Mouse (Mus musculus) CH12.LX (cell line): Measurements from ENCODE around the gene Uvrag. TPM values are rescaled to one million over a fixed set of nuclear protein-coding genes. Genes with fewer than 3 reads are reported as not detected.

Source experiments
- DNase-seq: peaks from one replicate; pipeline ENCODE4 v3.0.0-alpha.2; 2013; ENCODE audit errors: extremely low read depth
- H3K27ac ChIP-seq: 2 replicates; pipeline ENCODE4 v1.5.1; 2012; ENCODE audit warnings: low read depth, mild to moderate bottlenecking, control low read depth, moderate library complexity; ENCODE audit not compliant: insufficient read depth
- H3K27me3 ChIP-seq: replicated peaks from 2 replicates; pipeline ENCODE3; 2012; ENCODE audit warnings: inconsistent platforms
- H3K36me3 ChIP-seq, 2 experiments: replicated peaks in 1 of 2; 2 replicates each; pipeline versions ENCODE3 to v1.6.1; 2012; ENCODE audit warnings: inconsistent platforms in 1 of 2, low read length in 1 of 2, mild to moderate bottlenecking in 1 of 2, mixed read lengths in 1 of 2, moderate library complexity in 1 of 2; ENCODE audit not compliant: control insufficient read depth in 1 of 2, insufficient read depth in 1 of 2
- H3K4me1 ChIP-seq, 2 experiments: 2 replicates each; pipeline ENCODE4 v1.6.1; 2012; ENCODE audit warnings: inconsistent platforms in 1 of 2, moderate library complexity in 1 of 2; ENCODE audit not compliant: insufficient read depth in 2 of 2, control insufficient read depth in 1 of 2
- H3K4me2 ChIP-seq: 2 replicates; pipeline ENCODE4 v1.6.1; 2012; ENCODE audit warnings: low read depth, mild to moderate bottlenecking, control low read depth; ENCODE audit not compliant: poor library complexity, insufficient read depth, severe bottlenecking
- H3K4me3 ChIP-seq, 3 experiments: fragments of 150-350 bp in 1 of 3; sonication (generic) in 1 of 3; replicated peaks in 1 of 3; 2 replicates each; pipeline versions ENCODE3 to v1.5.1; 2011 to 2012; ENCODE audit warnings: low read depth in 2 of 3, low read length in 2 of 3, mild to moderate bottlenecking in 2 of 3, moderate library complexity in 2 of 3, control low read depth in 1 of 3, improper control_type of control experiment in 1 of 3, inconsistent platforms in 1 of 3, mixed read lengths in 1 of 3; ENCODE audit not compliant: poor library complexity in 1 of 3
- H3K79me2 ChIP-seq: replicated peaks from 2 replicates; pipeline ENCODE4 v1.6.1; 2012; ENCODE audit warnings: mild to moderate bottlenecking, moderate library complexity; ENCODE audit not compliant: control insufficient read depth, poor library complexity, insufficient read depth, severe bottlenecking; ENCODE audit errors: extremely low read depth
- H3K9ac ChIP-seq: 2 replicates; pipeline ENCODE4 v1.6.1; 2012; ENCODE audit warnings: low read depth, mild to moderate bottlenecking, control low read depth, moderate library complexity; ENCODE audit not compliant: insufficient read depth
- H3K9me3 ChIP-seq: replicated peaks from 2 replicates; pipeline ENCODE3; 2012; ENCODE audit warnings: low read length, inconsistent platforms, mixed read lengths
- CHD1 ChIP-seq: IDR thresholded peaks from 2 replicates; pipeline ENCODE4 v1.6.1; 2012; ENCODE audit warnings: low read depth, low read length, improper control_type of control experiment, inconsistent platforms
- CTCF ChIP-seq, 2 experiments: IDR thresholded peaks in 1 of 2; conservative IDR thresholded peaks in 1 of 2; 2 replicates each; pipeline ENCODE4 v1.5.1; 2011 to 2012; ENCODE audit warnings: low read depth in 2 of 2, low read length in 2 of 2, improper control_type of control experiment in 1 of 2, inconsistent platforms in 1 of 2, mild to moderate bottlenecking in 1 of 2, moderate library complexity in 1 of 2
- E2F4 ChIP-seq: IDR thresholded peaks from 2 replicates; pipeline ENCODE4 v1.6.1; 2011; ENCODE audit warnings: low read depth, low read length, improper control_type of control experiment; ENCODE audit not compliant: insufficient replicate concordance
- EP300 ChIP-seq: IDR thresholded peaks from 2 replicates; pipeline ENCODE4 v1.6.1; 2011; ENCODE audit warnings: low read length, improper control_type of control experiment
- GABPA ChIP-seq: IDR thresholded peaks from 2 replicates; pipeline ENCODE4 v1.6.1; 2012; ENCODE audit warnings: low read depth, low read length, improper control_type of control experiment, inconsistent platforms; ENCODE audit not compliant: insufficient replicate concordance
- HCFC1 ChIP-seq: IDR thresholded peaks from 2 replicates; pipeline ENCODE4 v1.6.1; 2012; ENCODE audit warnings: low read depth, mild to moderate bottlenecking, inconsistent platforms, low read length, improper control_type of control experiment
- IRF4 ChIP-seq: IDR thresholded peaks from 2 replicates; pipeline ENCODE4 v1.6.1; 2014; ENCODE audit warnings: low read depth, mild to moderate bottlenecking, inconsistent platforms, low read length, improper control_type of control experiment
- KAT2A ChIP-seq: IDR thresholded peaks from 2 replicates; pipeline ENCODE4 v1.6.1; 2012; ENCODE audit warnings: low read length, improper control_type of control experiment, inconsistent platforms; ENCODE audit not compliant: insufficient replicate concordance
- MAX ChIP-seq: IDR thresholded peaks from 2 replicates; pipeline ENCODE4 v1.6.1; 2011; ENCODE audit warnings: low read length, improper control_type of control experiment
- MAZ ChIP-seq: IDR thresholded peaks from 2 replicates; pipeline ENCODE4 v1.6.1; 2012; ENCODE audit warnings: low read depth, mild to moderate bottlenecking, inconsistent platforms, low read length, improper control_type of control experiment, moderate library complexity
- MYC ChIP-seq: IDR thresholded peaks from 2 replicates; pipeline ENCODE4 v1.6.1; 2011; ENCODE audit warnings: low read depth, mild to moderate bottlenecking, improper control_type of control experiment, low read length
- NELFE ChIP-seq: IDR thresholded peaks from 2 replicates; pipeline ENCODE4 v1.6.1; 2011; ENCODE audit warnings: low read depth, low read length, improper control_type of control experiment
- NRF1 ChIP-seq: IDR thresholded peaks from 2 replicates; pipeline ENCODE4 v1.6.1; 2014; ENCODE audit warnings: low read depth, mild to moderate bottlenecking, inconsistent platforms, low read length, improper control_type of control experiment, moderate library complexity
- PAX5 ChIP-seq: IDR thresholded peaks from 2 replicates; pipeline ENCODE4 v1.6.1; 2012; ENCODE audit warnings: low read length, inconsistent platforms, mixed read lengths
- POLR2A ChIP-seq: IDR thresholded peaks from 2 replicates; pipeline ENCODE4 v1.6.1; 2011; ENCODE audit warnings: low read depth, mild to moderate bottlenecking, improper control_type of control experiment, low read length
- POLR2AphosphoS2 ChIP-seq: IDR thresholded peaks from 2 replicates; pipeline ENCODE4 v1.6.1; 2011; ENCODE audit warnings: low read depth, low read length, improper control_type of control experiment
- RAD21 ChIP-seq: IDR thresholded peaks from 2 replicates; pipeline ENCODE4 v1.6.1; 2011; ENCODE audit warnings: low read depth, mild to moderate bottlenecking, low read length, improper control_type of control experiment, moderate library complexity
- SIN3A ChIP-seq: IDR thresholded peaks from 2 replicates; pipeline ENCODE4 v1.6.1; 2012; ENCODE audit warnings: low read length, improper control_type of control experiment, inconsistent platforms
- SMC3 ChIP-seq: IDR thresholded peaks from 2 replicates; pipeline ENCODE4 v1.6.1; 2011; ENCODE audit warnings: low read depth, low read length, improper control_type of control experiment
- TCF12 ChIP-seq: IDR thresholded peaks from 2 replicates; pipeline ENCODE4 v1.6.1; 2014; ENCODE audit warnings: low read depth, mild to moderate bottlenecking, inconsistent platforms, low read length, improper control_type of control experiment
- UBTF ChIP-seq: IDR thresholded peaks from 2 replicates; pipeline ENCODE4 v1.6.1; 2012; ENCODE audit warnings: low read depth, mild to moderate bottlenecking, inconsistent platforms, low read length, improper control_type of control experiment, moderate library complexity
- USF1 ChIP-seq: IDR thresholded peaks from 2 replicates; pipeline ENCODE4 v1.6.1; 2014; ENCODE audit warnings: low read depth, mild to moderate bottlenecking, inconsistent platforms, low read length, improper control_type of control experiment
- USF2 ChIP-seq: conservative IDR thresholded peaks from 2 replicates; pipeline ENCODE4 v1.6.1; 2011; ENCODE audit warnings: low read depth, low read length, improper control_type of control experiment
- ZC3H11A ChIP-seq: IDR thresholded peaks from 2 replicates; pipeline ENCODE4 v1.6.1; 2012; ENCODE audit warnings: low read depth, mild to moderate bottlenecking, inconsistent platforms, low read length, improper control_type of control experiment
- ZKSCAN1 ChIP-seq: IDR thresholded peaks from 2 replicates; pipeline ENCODE4 v1.6.1; 2012; ENCODE audit warnings: low read depth, inconsistent platforms, low read length, improper control_type of control experiment, borderline replicate concordance
- ZMIZ1 ChIP-seq: IDR thresholded peaks from 2 replicates; pipeline ENCODE4 v1.6.1; 2012; ENCODE audit warnings: low read depth, mild to moderate bottlenecking, inconsistent platforms, low read length, improper control_type of control experiment
- ZNF384 ChIP-seq: IDR thresholded peaks from 2 replicates; pipeline ENCODE4 v1.6.1; 2012; ENCODE audit warnings: low read depth, low read length, improper control_type of control experiment, inconsistent platforms
- dilution Hi-C: fragments of 300-500 bp; cut with MboI; formaldehyde crosslinking; loops from 2 replicates; pipeline ENCODE4 v1.14.3; 2020; ENCODE audit warnings: low sequenced_read_pairs; ENCODE audit not compliant: extremely low pct_unique_long_range_greater_than_20kb, extremely low pct_ligation_motif_present
- in situ Hi-C: fragments of 300-500 bp; cut with MboI; formaldehyde crosslinking; loops from 3 replicates; pipeline ENCODE4 v1.14.3; 2019; ENCODE audit warnings: low sequenced_read_pairs, low pct_ligation_motif_present, low pct_unique_long_range_greater_than_20kb, mixed read lengths
- polyA plus RNA-seq: library from polyadenylated mRNA; unstranded; fragments of >175 nt; gene quantifications from 2 replicates; pipeline ENCODE4 v1.2.1, GENCODE M21; 2012; ENCODE audit warnings: low read depth; ENCODE audit not compliant: insufficient read length
- total RNA-seq, 2 experiments: library from RNA; depleted of rRNA; stranded (reverse); fragments of 300-350 nt in 1 of 2; fragments of >200 nt in 1 of 2; gene quantifications; 2 replicates each; pipeline ENCODE4 v1.2.3; 2012 to 2014

Uvrag gene
- total and polyA plus RNA-seq, 3 experiments, result 20.6 to 47.4 (median 37.5) TPM

DNA sequence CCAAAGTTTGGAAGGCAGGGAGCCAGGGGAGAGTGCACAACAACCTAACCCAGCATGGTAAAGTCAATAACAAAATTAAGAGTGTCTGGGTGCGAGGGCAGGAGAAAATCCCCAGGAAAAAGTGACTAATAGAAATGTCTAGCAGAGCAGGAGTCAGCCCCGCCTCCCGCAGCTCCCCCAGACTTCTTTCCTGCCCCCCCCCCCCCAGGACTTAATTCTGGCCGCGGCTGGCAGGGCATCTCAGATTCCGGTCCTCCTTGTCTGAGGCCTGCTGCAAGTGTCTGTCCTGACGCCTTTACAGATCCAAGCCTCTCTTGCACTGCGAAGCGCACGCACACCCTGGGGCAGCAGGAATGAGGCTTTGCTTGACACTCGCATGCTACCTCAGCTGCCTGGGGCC, 182.8 kb downstream of the Uvrag start:
- no peak overlapping the region for H3K9ac ChIP-seq
- TF ChIP-seq KAT2A (no peak), USF2 (no peak), RAD21 (no peak), EP300 (no peak), USF1 (no peak), PAX5 (no peak), E2F4 (no peak), MYC (no peak), ZC3H11A (no peak), SIN3A (no peak), UBTF (no peak), HCFC1 (no peak), NRF1 (no peak), CTCF (conservative IDR thresholded peaks at IDR 0.05 in 1 of 2, IDR thresholded peaks at IDR 0.05 in 1 of 2; ENCODE audit: low read depth in 2 of 2, low read length in 2 of 2) (no peak), NELFE (no peak), POLR2A (no peak), ZMIZ1 (no peak), MAZ (no peak), GABPA (no peak), TCF12 (no peak)
- no peaks in the 10 kb centered on the region for H3K9me3 ChIP-seq
- no peaks in the 10 kb centered on the region for H3K27me3 ChIP-seq
- peaks cover 0 to 70% of the 10 kb centered on the region in 2 experiments for H3K36me3 ChIP-seq
- no peak overlapping the region for H3K4me2 ChIP-seq
- no peak overlapping the region for H3K4me3 ChIP-seq
- H3K79me2 ChIP-seq, result no peaks in the 10 kb centered on the region
- H3K4me1 ChIP-seq, result peaks cover 5 to 18% of the 10 kb centered on the region in 2 experiments
- no peak for DNase-seq
- dilution Hi-C loops, result no loop called here
- H3K27ac ChIP-seq, result no peak overlapping the region
- in situ Hi-C loops, result no loop called here

- in situ Hi-C loops (no loop called here), dilution Hi-C loops (no loop called here)
- H3K27ac ChIP-seq, result no peak overlapping the region
- no peaks in the 10 kb centered on the region for H3K79me2 ChIP-seq
- H3K4me2 ChIP-seq, result no peak overlapping the region
- H3K9me3 ChIP-seq, result no peaks in the 10 kb centered on the region
- DNase-seq, result no peak
- H3K4me1 ChIP-seq, result peaks cover 0 to 12% of the 10 kb centered on the region in 2 experiments; a peak in 2 of 4 replicates
- no peak overlapping the region for H3K4me3 ChIP-seq
- no peaks in the 10 kb centered on the region for H3K27me3 ChIP-seq
- TF ChIP-seq PAX5, result no peak
- no peak for TF ChIP-seq EP300
- TF ChIP-seq POLR2AphosphoS2, result no peak
- no peak for TF ChIP-seq MAX
- no peak for TF ChIP-seq ZNF384
- TF ChIP-seq ZKSCAN1, result no peak
- no peak for TF ChIP-seq CHD1
- no peak for TF ChIP-seq SMC3
- TF ChIP-seq ZMIZ1, result no peak
- no peak for TF ChIP-seq IRF4
- no peak for TF ChIP-seq MAZ
- peaks cover 0 to 62% of the 10 kb centered on the region in 2 experiments for H3K36me3 ChIP-seq
- no peak overlapping the region for H3K9ac ChIP-seq
Observed at GRCm38 (mm10) chr7:98957111-98957741, 183.7 kb downstream of the Uvrag start.
